Mouse (Mus musculus) thymus, postnatal 10 days (tissue): Measurements from ENCODE around the gene Dph7.
"Not testable (repeated sequence)": the region's sequence is repeated elsewhere in the genome, so short reads cannot be mapped to it uniquely, and the experiment has no call there.

Experiments
- DNase-seq, 2 experiments: peaks; one replicate each; pipeline ENCODE4 v3.0.0; 2021; ENCODE audit warnings: low spot score in 2 of 2

The Dph7 gene

DNA sequence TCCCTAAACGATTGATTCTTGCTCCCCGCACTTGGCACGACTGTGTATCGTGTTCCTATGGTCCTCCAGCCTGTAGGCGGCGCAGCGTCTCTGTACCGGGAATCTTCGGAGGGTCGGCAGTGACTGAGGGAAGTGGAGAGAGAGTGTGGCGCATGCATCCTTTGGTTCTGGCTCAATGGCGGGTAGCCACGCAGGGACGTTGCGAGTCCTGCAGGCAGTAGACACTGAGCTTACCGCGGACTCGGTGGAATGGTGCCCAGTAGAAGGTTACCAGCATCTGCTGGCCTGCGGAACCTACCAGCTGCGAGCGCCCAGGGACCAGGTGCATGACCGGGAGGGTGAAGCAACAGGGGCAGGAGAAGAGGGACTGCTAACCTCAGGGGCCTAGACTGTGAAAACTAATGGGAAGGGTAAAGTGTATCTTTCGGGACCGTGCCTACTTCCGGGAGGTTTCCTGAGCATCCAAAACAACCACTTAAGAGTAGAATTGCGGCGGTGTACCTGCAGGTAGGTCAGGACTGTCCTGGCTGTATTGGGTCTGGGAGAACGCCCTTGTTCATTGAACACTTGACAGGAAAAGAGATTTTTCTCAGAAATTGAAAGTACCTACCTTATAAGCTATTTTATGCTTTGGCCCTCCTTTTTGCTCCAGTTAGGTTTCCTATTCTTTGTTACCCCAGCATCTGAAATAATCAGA lies at the start of gene Dph7:
Gene Dph7 (plus strand): TSS at position 97 of the 697 bp plus-strand sequence.
- peak; percentile 68 to 85 for DNase-seq

DNA sequence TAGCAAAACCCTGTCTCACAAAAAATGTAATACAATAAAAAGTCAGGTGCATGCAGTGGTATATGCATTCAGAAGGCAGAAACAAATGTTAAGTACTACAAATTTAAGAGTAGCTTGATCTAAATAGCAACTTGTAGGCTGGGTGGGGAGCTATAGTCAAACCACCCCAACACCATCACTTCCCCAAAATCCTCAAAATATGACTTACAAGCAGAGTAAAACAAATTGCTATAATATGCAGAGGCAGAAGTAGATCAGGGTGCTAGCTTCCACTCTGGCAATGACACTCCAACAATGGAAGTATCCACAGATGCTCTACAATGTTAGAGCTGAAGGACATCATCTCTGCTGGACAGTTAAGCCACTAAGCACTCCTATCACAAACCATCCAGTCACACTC lies 49.6 kb upstream of the Dph7 start:
- no peak for DNase-seq

DNA sequence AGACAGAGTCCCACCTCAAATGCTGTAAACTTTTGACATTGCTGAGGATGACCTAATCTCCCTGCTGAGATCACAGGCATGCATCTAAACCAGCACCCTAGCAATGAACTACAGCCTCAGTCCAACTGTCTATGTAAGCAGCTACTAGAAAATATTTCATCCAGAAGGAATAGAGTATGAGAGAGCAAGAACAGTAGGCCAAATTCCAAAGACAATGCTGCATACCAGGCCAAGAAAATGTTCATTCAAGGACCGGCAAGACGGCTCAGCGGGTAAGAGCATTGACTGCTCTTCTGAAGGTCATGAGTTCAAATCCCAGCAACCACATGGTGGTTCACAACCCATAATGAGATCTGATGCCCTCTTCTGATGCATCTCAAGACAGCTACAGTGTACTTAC lies 47.4 kb upstream of the Dph7 start:
- DNase-seq = no peak

DNA sequence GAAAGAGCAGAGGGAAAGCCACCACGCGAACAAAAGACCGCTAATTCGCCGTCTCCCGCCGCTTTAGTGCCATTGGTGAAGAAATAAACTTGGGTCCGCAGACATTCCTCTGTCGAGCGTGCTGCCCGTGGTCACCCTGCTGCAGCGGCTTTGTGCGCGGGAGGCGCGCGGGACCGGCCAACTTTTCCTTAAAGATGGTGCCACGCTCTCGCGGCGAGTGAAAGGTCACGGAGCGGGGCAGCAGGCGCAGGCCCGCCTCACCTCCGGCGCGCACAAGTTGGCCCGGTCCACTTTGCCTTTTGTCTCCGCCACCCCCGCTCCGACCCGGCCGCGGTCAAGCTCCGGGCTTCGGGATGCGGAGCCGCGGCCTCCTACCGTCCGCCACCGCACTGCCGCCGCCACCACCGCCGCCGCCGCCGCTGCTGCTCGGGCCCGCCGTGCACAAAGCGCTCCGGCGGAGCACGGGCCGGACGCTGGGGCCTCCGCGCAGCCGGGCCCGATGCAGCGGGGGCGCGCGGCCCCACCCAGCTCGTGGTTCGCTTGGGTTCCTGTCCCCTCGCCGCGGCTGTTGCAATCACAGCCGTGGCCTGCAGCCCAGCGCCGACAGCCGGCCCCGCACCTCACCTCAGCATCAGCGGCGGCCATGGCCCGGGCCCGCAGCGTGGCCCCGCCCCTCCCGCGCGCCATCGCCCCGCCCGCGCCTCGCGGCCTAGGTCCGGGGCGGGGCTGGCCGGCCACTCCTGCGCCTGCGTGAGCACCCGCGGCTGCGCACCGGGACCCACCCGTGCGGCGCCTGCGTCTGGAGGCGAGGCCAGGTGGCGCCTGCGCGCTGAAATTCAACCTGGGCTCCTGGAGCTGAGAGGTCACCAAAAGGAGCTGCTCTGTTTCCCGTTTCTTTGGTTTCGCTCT lies 43.0 kb upstream of the Dph7 start, which contains the start of gene Ehmt1:
Gene Ehmt1 (minus strand): TSS at position 685 of the 909 bp plus-strand sequence.
- peak; percentile 89 to 96 for DNase-seq

DNA sequence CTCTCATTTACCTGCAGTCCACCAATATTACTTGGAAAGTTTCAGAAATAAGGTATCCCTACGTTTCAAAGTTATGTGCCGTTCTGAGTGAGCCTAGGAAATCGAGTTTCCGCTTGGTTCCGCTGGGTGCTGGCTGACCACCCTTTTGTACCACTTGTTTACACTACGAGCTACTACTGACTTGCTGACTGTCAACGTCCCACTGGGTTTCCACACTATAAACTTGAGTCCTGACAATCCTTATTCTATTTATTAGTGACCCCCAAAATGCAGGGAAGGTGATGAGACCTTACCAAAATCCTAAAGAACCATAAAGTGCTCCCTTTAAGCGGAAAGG lies 42.4 kb upstream of the Dph7 start:
- DNase-seq = no peak

DNA sequence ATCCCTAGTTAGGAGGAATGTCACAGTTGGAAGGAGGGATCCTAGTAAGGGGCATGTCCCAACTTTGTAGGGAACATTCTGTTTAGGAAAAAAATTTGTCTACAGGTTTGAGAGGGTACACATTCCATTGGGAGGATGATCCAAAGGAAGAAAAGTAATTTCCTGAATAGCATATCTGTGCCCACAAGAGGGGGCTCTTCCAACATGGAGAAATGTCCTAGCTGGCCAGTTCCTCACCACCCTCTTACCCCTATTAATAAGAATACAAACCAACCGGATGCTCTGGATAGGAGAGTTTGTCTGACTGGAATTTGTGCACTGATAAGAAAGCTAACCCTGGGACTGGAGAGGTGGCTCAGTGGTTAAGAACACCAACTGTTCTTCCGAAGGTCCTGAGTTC lies 38.6 kb upstream of the Dph7 start:
- no peak for DNase-seq

DNA sequence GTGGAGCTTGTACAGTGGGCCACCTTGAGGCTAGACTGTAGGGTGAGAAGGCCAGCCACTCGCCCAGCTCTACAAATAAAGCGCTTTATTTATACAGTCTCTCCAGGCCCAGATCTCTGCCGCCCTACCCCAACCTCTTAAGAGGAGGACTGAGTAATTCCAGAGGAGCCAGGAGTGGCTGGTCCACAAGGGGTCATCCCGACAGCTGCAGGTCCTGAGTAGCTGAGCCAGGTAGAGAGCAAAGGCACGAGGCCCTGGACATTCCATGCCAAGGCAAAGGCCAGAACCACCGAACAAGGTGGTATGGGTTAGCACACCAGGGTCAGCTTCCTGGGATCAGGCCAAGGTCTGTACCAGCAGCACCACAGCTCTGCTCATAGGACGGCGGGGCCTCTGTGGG lies 36.9 kb upstream of the Dph7 start:
- DNase-seq = no peak

DNA sequence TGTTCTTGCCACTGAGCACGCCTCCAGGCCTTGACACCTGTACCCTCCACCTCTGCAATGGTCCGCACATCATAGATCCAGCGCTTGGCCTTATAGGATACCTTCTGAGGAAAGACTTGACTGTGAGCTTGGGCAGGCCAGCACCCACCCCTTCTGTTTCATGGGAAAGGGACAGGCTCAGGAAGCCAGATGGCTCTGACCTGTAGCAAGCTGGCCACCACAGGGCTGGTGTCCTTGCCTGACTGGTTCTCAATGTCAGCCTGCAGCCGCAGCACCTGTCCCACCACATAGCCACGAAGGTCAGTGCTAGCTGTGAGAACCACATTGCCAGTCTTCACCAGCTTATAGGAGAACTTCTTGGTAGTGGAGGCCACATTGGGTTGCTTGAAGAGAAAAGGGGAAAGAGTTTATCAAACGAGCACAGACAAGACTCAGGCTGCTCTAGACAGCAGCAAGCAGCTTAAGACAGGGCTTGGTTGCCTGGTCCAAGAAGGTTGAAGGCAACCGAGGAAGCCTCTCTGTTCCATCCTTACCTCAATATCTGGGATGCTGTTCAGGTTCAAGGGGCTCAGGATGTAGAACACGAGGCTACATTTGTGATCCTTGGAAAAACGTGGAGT lies 35.7 kb upstream of the Dph7 start:
- no peak for DNase-seq

DNA sequence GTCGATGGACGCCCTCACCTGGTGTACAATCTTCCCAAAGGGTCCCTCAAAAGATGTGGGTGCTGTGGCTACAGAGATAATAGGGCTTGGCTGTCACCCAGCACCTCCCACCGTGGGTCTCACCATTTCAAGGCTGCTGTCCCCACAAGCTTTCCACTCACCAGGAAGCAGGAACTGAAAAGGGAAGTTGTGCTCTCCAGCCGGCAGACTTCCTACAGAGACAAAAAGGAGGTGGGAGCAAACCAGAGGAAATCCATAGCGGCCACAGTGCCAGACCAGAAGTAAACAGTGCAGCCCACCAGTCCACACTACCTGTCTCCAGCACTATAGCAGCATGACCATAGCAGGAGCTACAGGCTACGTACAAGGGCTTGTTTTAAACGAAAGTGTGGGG lies 35.2 kb upstream of the Dph7 start:
- no peak for DNase-seq

DNA sequence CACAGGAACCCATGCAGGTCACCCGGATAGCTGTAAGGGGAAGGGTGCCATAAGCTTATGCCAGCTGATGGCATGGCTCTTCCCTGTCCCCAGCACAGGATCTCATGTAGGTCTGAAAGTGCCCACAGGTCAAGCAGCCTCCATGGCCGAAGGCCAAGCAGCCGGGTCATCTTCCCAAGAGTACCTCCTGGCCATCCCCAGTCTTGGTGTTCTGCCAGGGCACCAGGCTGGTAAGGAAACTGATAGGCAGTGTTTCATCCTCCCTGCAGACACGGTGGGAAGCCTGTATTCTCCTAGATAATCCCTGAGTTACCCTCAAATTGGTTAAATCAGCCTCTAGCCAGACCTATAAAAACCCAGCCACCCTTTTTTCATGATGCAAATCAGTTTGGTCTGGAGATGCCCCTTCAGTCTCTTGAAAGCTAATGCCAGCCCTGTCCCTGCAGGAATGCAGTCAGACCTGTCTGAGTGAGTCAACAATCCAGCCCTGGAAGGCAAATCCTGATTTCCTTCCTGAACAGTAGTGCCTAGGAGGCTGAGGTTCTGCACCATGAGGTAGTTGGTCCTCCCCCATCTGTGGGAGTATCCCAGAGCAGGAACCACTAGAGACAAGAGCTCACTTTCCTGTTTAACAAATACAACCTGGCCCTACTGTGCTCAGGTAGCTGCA lies 34.3 kb upstream of the Dph7 start:
- no peak for DNase-seq

DNA sequence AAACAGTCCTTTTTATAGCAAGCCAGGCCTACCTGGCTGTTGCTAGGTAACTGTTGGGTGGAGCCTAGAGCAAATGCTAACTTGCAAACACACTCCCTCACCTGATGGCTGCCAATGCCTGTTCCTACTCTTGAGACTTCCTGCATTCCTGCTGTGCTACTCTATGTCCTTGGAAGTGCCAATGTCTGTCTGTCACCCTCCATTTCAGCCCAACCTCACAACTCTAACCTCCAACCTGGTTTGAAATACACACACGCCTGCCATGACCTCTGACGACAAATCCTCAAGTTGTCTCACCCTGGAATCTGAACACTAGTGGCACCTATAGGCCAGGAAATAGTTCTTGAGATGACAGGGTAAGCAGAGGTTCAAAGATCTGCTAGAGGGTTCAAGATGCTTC lies 33.1 kb upstream of the Dph7 start:
- DNase-seq = no peak

DNA sequence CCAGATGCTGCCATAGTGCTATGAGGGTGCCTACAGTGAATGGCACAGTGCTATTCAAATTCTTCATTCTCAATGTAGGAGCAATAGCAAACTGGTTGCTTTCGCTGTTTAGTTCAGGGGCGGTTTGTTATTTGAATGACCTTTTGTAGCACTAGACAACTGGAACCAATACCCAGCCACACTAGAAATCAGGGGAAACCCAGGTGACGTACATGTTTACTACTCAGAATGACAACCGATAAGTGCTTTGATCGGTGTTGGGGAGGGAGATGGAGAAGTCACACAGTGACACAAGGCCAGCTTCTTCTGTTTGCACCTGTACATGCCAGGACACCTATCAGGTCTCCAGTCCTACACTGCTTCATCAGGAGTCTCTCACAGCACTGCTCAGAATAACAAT lies 32.6 kb upstream of the Dph7 start:
- DNase-seq = no peak

DNA sequence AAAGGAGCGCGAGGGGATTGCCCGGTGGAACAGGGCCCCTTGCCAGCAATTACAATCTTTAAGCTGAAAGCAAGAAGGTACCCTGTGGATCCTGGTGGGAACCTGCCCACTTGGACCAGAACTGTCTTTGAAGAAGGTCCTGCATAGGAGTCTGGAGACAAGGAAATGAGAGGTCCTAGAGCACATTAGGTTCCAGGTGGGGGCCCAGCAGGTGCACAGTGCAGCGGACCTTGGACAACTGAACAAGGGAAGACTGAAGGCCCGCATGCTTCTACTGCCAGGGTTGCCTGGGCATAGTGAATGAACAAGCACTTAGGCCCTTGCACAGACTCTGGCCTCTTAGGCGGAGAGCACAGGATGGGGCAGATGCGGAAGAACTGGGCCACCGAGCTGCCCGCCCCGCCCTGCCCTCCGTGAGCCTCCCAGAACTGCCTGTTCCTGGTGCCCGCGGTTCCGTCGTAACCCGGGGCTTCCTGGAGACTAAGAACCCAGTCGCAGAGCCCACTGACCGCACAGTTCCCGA lies 27.7 kb upstream of the Dph7 start:
- DNase-seq = peak in 1 of 2 experiments; percentile 11

DNA sequence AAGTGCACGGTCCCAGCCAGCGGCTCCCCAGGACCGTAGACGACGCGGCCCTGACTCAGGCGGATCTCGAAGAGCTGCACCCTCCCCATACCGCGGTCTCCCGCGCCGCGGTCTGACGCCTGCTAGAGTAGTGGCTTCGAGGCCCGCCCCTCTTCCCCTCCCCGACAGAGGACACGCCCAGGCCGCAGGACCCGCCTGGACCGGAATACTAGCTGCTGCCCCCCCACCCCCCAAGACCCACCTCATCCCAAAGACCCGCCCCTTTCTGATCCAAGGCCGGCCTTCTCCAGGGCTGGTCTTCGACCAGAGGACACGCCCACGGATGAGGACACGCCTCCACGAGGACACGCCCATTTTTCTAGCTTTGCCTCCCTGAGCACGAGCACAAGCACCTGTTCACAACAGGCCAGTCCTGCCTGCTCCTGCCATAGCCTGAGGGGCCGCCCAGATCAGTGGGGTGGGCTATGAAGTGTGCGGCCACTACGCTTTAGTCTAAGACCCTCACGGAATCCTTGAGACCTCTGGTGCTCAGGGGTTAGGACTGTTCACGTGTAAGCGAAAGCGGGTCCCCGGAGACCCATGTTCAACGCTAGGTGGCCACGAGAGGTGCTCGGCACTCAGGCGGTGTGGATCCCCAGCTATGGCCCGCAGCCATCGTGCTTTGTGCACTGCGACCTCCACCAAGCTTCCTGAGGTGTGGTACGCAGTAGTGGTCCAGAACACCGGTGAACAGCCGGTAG lies 27.0 kb upstream of the Dph7 start, which contains the start of gene Arrdc1:
Gene Arrdc1 (minus strand): TSS at position 196 of the 740 bp plus-strand sequence.
- peak; percentile 90 to 91 for DNase-seq

DNA sequence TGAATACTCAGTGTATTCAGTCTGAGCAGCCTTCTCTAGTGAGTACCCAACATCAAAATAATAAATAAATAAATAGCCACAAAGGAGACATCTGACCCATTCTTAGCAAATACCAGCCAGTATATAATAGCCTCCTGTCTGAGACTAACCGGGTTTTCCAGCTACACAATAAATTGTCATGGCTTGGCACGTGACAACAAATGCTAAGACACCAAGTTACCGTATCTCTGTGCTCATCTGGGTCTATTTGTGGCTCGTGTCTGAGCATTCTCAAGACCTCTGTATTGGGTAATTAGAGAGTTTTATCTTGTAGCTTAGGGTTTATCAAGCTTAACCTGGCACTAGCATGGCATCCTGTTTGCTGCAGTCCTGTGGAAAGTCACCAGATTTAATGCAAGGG lies 20.1 kb upstream of the Dph7 start:
- no peak for DNase-seq

DNA sequence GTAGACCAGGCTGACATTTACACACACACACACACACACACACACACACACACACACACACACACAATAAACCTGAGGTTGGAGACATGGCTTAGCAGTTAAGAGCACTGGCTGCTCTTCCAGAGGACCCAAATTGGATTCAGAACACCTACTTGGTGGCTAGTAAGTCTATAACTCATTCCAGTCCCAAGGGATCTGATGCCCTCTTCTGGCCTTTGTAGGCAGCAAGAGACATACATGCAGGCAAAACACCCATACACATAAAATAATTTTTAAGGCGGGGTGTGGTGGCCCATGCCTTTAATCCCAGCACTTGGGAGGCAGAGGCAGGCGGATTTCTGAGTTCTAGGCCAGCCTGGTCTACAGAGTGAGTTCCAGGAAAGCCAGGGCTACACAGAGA lies 17.9 kb upstream of the Dph7 start:
- DNase-seq = not testable (repeated sequence)

DNA sequence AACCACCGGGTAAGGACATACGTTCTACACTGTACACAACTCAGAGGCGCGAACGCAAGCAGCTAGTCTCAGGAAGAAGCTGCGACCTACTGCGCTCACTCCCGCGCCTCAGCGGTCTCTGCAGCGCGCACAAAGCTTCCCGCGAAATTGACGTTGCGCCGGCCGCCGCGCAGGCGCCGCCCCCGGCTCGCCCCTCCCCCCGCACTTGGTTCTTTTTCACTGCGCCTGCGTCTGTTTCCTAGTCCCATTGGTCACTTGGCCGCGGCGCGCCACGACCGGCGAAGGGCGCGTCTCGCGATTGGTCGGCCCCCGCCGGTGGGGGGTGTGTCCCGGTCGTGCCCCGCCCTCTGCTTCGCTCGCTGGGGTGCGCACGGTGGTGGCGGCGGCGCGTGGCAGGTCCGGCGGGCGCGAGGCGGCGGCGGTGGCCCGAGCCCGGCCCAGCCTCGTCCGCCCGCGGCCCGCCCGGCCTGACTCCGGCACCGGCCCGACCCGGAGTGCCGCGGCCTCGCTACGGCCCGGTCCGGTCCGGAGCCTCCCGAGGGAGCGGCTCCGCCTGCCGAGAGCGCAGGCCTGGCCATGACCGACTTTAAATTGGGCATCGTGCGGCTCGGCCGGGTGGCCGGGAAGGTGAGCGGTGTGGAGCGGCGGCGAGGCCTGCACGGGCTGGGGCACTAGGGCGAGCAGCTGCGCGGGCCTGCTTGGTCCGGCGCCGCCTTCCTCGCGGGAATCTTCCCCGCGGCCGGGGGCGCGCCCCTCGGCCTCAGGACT lies 12.6 kb upstream of the Dph7 start, which contains the start of gene Zmynd19:
Gene Zmynd19 (plus strand): TSS at position 372 of the 768 bp plus-strand sequence.
- DNase-seq = peak; percentile 95 to 99

DNA sequence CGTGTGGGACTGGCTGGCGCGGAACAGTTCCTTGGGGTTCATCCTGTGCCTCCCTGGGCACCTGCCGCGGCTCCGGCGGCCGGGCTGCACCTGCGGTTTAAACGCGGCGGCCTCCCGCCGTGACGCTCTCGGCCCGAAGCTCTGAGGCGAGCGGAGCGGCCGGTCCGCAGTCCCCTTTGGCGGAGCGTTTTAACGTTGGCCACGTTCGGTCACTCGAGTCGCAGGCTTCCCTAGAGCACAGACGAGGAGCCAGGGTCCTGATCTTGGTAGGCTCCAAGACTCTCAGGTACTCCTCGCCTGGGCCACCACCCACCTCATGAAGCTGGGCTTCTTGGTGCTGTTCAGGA lies 12.0 kb upstream of the Dph7 start:
- peak in 1 of 2 experiments; percentile 19 for DNase-seq

DNA sequence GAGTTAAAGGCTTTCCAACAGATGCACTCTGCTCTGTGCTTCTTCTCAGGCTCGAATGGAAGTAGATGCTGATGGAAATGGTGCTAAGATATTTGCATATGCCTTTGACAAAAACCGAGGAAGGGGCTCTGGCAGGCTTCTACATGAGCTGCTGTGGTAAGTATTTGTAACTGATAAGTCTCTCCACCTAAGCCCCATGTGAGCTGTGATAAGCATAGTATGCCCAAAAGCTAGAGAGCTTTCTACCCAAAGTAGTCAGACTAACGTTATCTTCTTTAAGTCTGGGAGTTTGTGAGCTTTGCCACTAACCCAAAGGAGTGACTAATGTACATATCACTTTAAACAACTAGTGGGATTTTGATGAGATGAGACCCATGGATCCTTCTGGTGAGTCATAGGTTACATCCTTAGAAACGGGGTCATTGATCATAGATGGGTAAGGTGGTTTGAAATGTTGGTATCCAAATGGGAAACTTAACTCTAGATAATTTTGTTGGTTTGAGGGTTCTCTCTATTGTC lies 9.6 kb upstream of the Dph7 start:
- DNase-seq = no peak

DNA sequence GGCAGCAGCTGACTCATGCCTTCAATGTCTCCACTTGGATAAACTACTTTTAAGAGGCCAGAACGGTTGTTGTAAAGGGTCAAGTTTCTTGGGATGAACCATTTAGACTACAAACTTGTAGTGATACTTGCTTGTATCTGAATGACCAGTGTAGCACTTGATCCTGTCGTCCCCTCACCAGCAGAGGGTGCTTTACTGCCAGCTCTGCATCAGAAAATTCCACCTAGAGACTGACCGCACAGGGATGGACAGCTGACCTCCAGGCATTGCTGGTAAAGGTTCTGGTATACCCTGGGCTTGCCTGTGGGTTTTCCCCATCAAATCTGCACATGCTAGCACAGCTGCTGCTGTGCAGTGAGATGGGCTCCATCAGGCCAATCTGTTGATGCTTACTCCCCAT lies 1.3 kb upstream of the Dph7 start:
- no peak for DNase-seq
